ENCODE assay signal across 7 mouse cellular contexts in genomic region chr1:167888816-167889215, GRCm38 (mm10).
DNase-seq lines count a peak whose midpoint lies in the region; TF ChIP-seq lines count a peak whose summit lies in the region.

No protein-coding gene starts in this region.

- no peak overlapping the region for H3K9ac ChIP-seq in ES-Bruce4 (ENCODE audit: low read depth, poor library complexity, severe bottlenecking)

- H3K36me3 ChIP-seq in ES-Bruce4 (ENCODE audit: control insufficient read depth, insufficient read depth, low read length, poor library complexity, severe bottlenecking): no peaks in the 10 kb centered on the region

- no peaks in the 10 kb centered on the region for H3K9me3 ChIP-seq in ES-Bruce4 (replicated peaks; ENCODE audit: control insufficient read depth, insufficient read depth, low read length, poor library complexity, severe bottlenecking)

- H3K4me1 ChIP-seq in ES-Bruce4 (ENCODE audit: control insufficient read depth, insufficient read depth, low read length): no peaks in the 10 kb centered on the region

- 0 out of 2 replicates have a peak overlapping the region, but pooled peaks have one; percentile 19 for H3K4me3 ChIP-seq in ES-Bruce4 (ENCODE audit: low read depth, low read length)

- peak; percentile 30 for DNase-seq in R1 (ENCODE audit: low read depth, low spot score)
- DNase-seq in heart, postnatal 4 days: peak; percentile 11
- peak; percentile 10 for DNase-seq in lung, postnatal 14 days
- no peak for DNase-seq in thymus, postnatal 4 days
- no peak for DNase-seq in ovary, postnatal 14 days (ENCODE audit: low spot score)
- DNase-seq in kidney, postnatal 14 days: no peak

- peak; percentile 60 for TF ChIP-seq CTCF in ES-Bruce4 (IDR thresholded peaks at IDR 0.05; ENCODE audit: low read depth, low read length)

- TF ChIP-seq EP300 in ES-Bruce4 (IDR thresholded peaks at IDR 0.05; ENCODE audit: insufficient read depth, low read depth, low read length): no peak

- no peak overlapping the region for H3K27ac ChIP-seq in ES-Bruce4 (ENCODE audit: insufficient read depth, low read length)

- H3K27me3 ChIP-seq in ES-Bruce4 (ENCODE audit: control insufficient read depth, insufficient read depth, low read length, poor library complexity, severe bottlenecking): no peaks in the 10 kb centered on the region

- no peak for TF ChIP-seq POLR2A in ES-Bruce4 (IDR thresholded peaks at IDR 0.05; ENCODE audit: insufficient read depth, low read length)

Comparison
In these comparisons a context has a peak if more than half of its experiments do, and no peak if none do; other contexts are left out.
1. DNase-seq: peak in R1 (single experiment), heart, postnatal 4 days (single experiment) and lung, postnatal 14 days (single experiment); none in thymus, postnatal 4 days (single experiment), ovary, postnatal 14 days (single experiment) and kidney, postnatal 14 days (single experiment).